Mouse (Mus musculus): ENCODE results near the gene Mapt. TPM values are rescaled to one million over a fixed set of nuclear protein-coding genes. Genes with fewer than 3 reads are reported as not detected.
A peak's percentile ranks its signal among the peaks of the same experiment; 100 is the strongest.

Gene Mapt
- polyA plus RNA-seq, 1 experiment from 2014 or later = 5.5 TPM

DNA sequence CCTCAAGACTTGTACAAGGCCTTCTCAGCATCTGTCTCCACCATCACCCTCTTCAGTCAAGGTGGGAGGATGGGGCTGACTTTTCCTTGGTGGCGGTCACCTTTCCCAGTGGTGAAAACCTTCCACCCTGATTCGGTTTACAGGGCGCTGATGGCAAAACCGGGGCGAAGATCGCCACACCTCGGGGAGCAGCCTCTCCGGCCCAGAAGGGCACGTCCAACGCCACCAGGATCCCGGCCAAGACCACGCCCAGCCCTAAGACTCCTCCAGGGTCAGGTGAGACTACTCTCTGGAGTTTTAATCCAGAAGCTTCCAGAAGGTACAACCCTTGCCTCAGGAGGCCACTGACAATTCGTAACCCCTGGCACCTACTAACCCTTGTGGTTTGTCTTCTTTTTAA lies 75.3 kb downstream of the Mapt start:
- Histone ChIP-seq H3K4me3 (no peak overlapping the region), H3K36me3 (no peaks in the 10 kb centered on the region), H3K27me3 (peaks cover 14% of the 10 kb centered on the region), H3K4me1 (peaks cover 14% of the 10 kb centered on the region), H3K4me2 (no peak overlapping the region), H3K9me3 (no peaks in the 10 kb centered on the region), H3K27ac (no peak overlapping the region), H3K9ac (no peak overlapping the region)
- WGBS = 92% methylated on average over 13 of the region's 13 CpGs
- ATAC-seq (ENCODE audit: insufficient number of reproducible peaks, low FRiP score, low TSS enrichment, low read depth) = no peak

GRCm38 (mm10) chr11:104307136-104307535 lies 75.9 kb downstream of the Mapt start:
- ATAC-seq (ENCODE audit: insufficient number of reproducible peaks, low FRiP score, low TSS enrichment, low read depth) = no peak
- Histone ChIP-seq H3K4me2 (no peak overlapping the region), H3K4me3 (no peak overlapping the region), H3K9me3 (no peaks in the 10 kb centered on the region), H3K36me3 (no peaks in the 10 kb centered on the region), H3K9ac (no peak overlapping the region), H3K4me1 (peaks cover 14% of the 10 kb centered on the region), H3K27ac (no peak overlapping the region), H3K27me3 (peaks cover 14% of the 10 kb centered on the region)
- 58% methylated on average over 4 of the region's 4 CpGs for WGBS

- 31% methylated on average over 11 of the region's 12 CpGs for WGBS
- H3K4me2 ChIP-seq = peak overlapping the region; percentile 27; the same call in 1 of the 2 replicates
- no peaks in the 10 kb centered on the region for H3K36me3 ChIP-seq
- H3K27ac ChIP-seq = peak overlapping the region; percentile 61
- H3K9me3 ChIP-seq = no peaks in the 10 kb centered on the region
- H3K9ac ChIP-seq = no peak overlapping the region
- peak overlapping the region; percentile 18 for H3K4me3 ChIP-seq
- ATAC-seq (ENCODE audit: insufficient number of reproducible peaks, low FRiP score, low TSS enrichment, low read depth) = no peak
- H3K27me3 ChIP-seq = peaks cover 14% of the 10 kb centered on the region
- H3K4me1 ChIP-seq = peaks cover 4% of the 10 kb centered on the region; the same call in 1 of the 2 replicates
These were observed 78.4 kb downstream of the Mapt start for GRCm38 (mm10) chr11:104309377-104310225.

- Histone ChIP-seq H3K36me3 (no peaks in the 10 kb centered on the region), H3K4me2 (peak overlapping the region; percentile 27; the same call in 1 of the 2 replicates), H3K4me1 (peaks cover 4% of the 10 kb centered on the region; the same call in 1 of the 2 replicates), H3K27ac (peak overlapping the region; percentile 61), H3K9me3 (no peaks in the 10 kb centered on the region), H3K4me3 (peak overlapping the region; percentile 18), H3K27me3 (peaks cover 14% of the 10 kb centered on the region), H3K9ac (no peak overlapping the region)
- no peak for ATAC-seq (ENCODE audit: insufficient number of reproducible peaks, low FRiP score, low TSS enrichment, low read depth)
- 8% methylated on average over 22 of the region's 23 CpGs for WGBS
These were observed 79.2 kb downstream of the Mapt start for GRCm38 (mm10) chr11:104310226-104310887.

DNA sequence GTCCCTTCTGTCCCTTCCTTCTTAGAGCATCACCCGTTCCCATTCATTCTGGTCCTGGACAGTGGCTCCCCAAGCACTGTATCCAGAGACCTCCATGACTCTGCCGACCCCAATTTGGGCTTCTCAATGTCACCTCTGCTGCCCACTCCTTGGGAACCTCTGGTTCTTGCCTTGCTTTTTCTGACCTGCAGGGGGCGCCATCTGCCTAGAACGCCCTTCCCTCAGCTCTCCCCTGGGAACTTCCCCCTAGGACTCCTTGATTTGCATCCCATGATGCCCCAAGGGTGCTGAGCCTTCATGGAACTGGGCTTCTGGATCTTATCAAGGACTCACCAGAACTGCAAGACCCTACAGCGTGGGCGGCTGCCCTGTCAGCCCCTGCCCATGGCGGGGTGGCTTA lies 80.5 kb downstream of the Mapt start:
- no peaks in the 10 kb centered on the region for H3K9me3 ChIP-seq
- peaks cover 4% of the 10 kb centered on the region; the same call in 1 of the 2 replicates for H3K4me1 ChIP-seq
- H3K9ac ChIP-seq = no peak overlapping the region
- ATAC-seq (ENCODE audit: insufficient number of reproducible peaks, low FRiP score, low TSS enrichment, low read depth) = no peak
- peaks cover 14% of the 10 kb centered on the region for H3K27me3 ChIP-seq
- WGBS = 66% methylated on average over 7 of the region's 7 CpGs
- no peaks in the 10 kb centered on the region for H3K36me3 ChIP-seq
- H3K4me3 ChIP-seq = no peak overlapping the region
- H3K4me2 ChIP-seq = no peak overlapping the region
- H3K27ac ChIP-seq = no peak overlapping the region

DNA sequence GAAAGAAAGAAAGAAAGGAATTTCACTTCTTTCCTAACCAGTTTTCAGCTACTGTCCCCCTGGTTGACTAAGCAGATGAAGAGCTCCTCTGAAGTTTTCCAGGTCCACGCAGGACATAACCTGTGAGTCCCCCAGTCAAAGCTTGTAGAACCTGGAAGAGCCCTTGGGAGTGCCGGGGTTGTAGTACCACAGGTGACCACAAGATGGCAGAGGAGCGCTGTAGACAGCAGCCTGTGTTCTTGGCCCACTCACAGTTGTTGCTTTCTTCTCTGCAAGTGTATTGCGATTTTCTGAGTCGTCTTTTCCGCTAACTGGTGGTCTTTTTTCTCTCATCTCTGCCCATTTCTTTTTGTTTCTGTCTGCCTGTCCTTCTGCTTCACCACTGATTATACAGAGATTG lies 84.5 kb downstream of the Mapt start:
- Histone ChIP-seq H3K36me3 (no peaks in the 10 kb centered on the region), H3K27me3 (0 out of 2 replicates have a peak, but pooled peaks cover 1% of the 10 kb centered on the region), H3K27ac (no peak overlapping the region), H3K4me3 (no peak overlapping the region), H3K4me2 (no peak overlapping the region), H3K9me3 (no peaks in the 10 kb centered on the region), H3K4me1 (peaks cover 13% of the 10 kb centered on the region; the same call in 1 of the 2 replicates), H3K9ac (no peak overlapping the region)
- 5% methylated on average over 6 of the region's 6 CpGs for WGBS
- ATAC-seq (ENCODE audit: insufficient number of reproducible peaks, low FRiP score, low TSS enrichment, low read depth) = no peak

- H3K4me2 ChIP-seq = no peak overlapping the region
These were observed 85.7 kb downstream of the Mapt start for GRCm38 (mm10) chr11:104316685-104317400.

GRCm38 (mm10) chr11:104317631-104318030 lies 86.4 kb downstream of the Mapt start:
- no peaks in the 10 kb centered on the region for H3K36me3 ChIP-seq
- H3K4me3 ChIP-seq = no peak overlapping the region
- 78% methylated on average over 3 of the region's 3 CpGs for WGBS
- H3K9ac ChIP-seq = no peak overlapping the region
- no peak overlapping the region for H3K4me2 ChIP-seq
- no peak for ATAC-seq (ENCODE audit: insufficient number of reproducible peaks, low FRiP score, low TSS enrichment, low read depth)
- H3K4me1 ChIP-seq = peaks cover 13% of the 10 kb centered on the region; the same call in 1 of the 2 replicates
- no peaks in the 10 kb centered on the region for H3K27me3 ChIP-seq
- no peaks in the 10 kb centered on the region for H3K9me3 ChIP-seq
- H3K27ac ChIP-seq = no peak overlapping the region

More at GRCm38 (mm10) chr11:104316685-104317400, 85.7 kb downstream of the Mapt start:
- 60% methylated on average over 16 of the region's 16 CpGs for WGBS
- no peak overlapping the region for H3K27ac ChIP-seq
- no peak overlapping the region for H3K4me3 ChIP-seq
- peaks cover 13% of the 10 kb centered on the region; the same call in 1 of the 2 replicates for H3K4me1 ChIP-seq
- ATAC-seq (ENCODE audit: insufficient number of reproducible peaks, low FRiP score, low TSS enrichment, low read depth) = no peak
- H3K9me3 ChIP-seq = no peaks in the 10 kb centered on the region
- H3K9ac ChIP-seq = no peak overlapping the region
- no peaks in the 10 kb centered on the region for H3K27me3 ChIP-seq
- no peaks in the 10 kb centered on the region for H3K36me3 ChIP-seq

- Histone ChIP-seq H3K27me3 (no peaks in the 10 kb centered on the region), H3K4me3 (peak overlapping the region; percentile 51), H3K27ac (peak overlapping the region; percentile 57), H3K4me2 (peak overlapping the region; percentile 88), H3K9ac (peak overlapping the region; percentile 45), H3K4me1 (peaks cover 13% of the 10 kb centered on the region; the same call in 1 of the 2 replicates), H3K9me3 (no peaks in the 10 kb centered on the region), H3K36me3 (no peaks in the 10 kb centered on the region)
- peak; percentile 53; the same call in 1 of the 2 replicates for ATAC-seq (ENCODE audit: insufficient number of reproducible peaks, low FRiP score, low TSS enrichment, low read depth)
- under 1% methylated on average over 24 of the region's 24 CpGs for WGBS
These were observed 88.0 kb downstream of the Mapt start for GRCm38 (mm10) chr11:104318940-104319781.

GRCm38 (mm10) chr11:104320511-104320910 lies 89.3 kb downstream of the Mapt start:
- no peak overlapping the region for H3K27ac ChIP-seq
- WGBS = 43% methylated on average over 5 of the region's 5 CpGs
- no peaks in the 10 kb centered on the region for H3K36me3 ChIP-seq

DNA sequence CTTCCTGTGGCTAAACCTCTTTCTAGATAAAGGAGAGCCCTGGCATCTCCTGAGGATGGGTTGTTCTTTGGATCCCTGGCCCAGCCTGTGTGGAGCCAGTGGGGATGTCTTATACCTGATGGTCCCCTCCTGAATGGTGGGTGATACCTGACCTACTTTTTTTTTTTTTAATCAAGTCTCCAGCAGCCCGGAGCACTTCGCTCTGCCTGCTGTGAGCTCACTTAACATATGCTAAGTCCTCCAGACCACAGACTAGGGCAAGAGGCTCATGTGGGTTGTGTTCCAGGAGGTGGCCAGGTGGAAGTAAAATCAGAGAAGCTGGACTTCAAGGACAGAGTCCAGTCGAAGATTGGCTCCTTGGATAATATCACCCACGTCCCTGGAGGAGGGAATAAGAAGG lies 91.0 kb downstream of the Mapt start:
- no peaks in the 10 kb centered on the region for H3K9me3 ChIP-seq
- H3K4me3 ChIP-seq = no peak overlapping the region
- 29% methylated on average over 4 of the region's 4 CpGs for WGBS

More at GRCm38 (mm10) chr11:104320511-104320910, 89.3 kb downstream of the Mapt start:
- H3K4me3 ChIP-seq = no peak overlapping the region
- H3K9ac ChIP-seq = no peak overlapping the region
- no peak overlapping the region for H3K4me2 ChIP-seq
- no peaks in the 10 kb centered on the region for H3K27me3 ChIP-seq
- H3K4me1 ChIP-seq = peaks cover 13% of the 10 kb centered on the region; the same call in 1 of the 2 replicates
- H3K9me3 ChIP-seq = no peaks in the 10 kb centered on the region
- ATAC-seq (ENCODE audit: insufficient number of reproducible peaks, low FRiP score, low TSS enrichment, low read depth) = no peak

More for the DNA sequence above, 91.0 kb downstream of the Mapt start:
- no peak for ATAC-seq (ENCODE audit: insufficient number of reproducible peaks, low FRiP score, low TSS enrichment, low read depth)
- H3K4me2 ChIP-seq = no peak overlapping the region
- H3K27ac ChIP-seq = no peak overlapping the region
- H3K9ac ChIP-seq = no peak overlapping the region
- H3K27me3 ChIP-seq = no peaks in the 10 kb centered on the region
- H3K4me1 ChIP-seq = peaks cover 13% of the 10 kb centered on the region; the same call in 1 of the 2 replicates
- no peaks in the 10 kb centered on the region for H3K36me3 ChIP-seq
